Mouse (Mus musculus): Measurements from ENCODE around the gene Naif1. TPM values are rescaled to one million over a fixed set of nuclear protein-coding genes. Genes with fewer than 3 reads are reported as not detected.
"Not testable (repeated sequence)": the region's sequence is repeated elsewhere in the genome, so short reads cannot be mapped to it uniquely, and the experiment has no call there.

Naif1 gene
- polyA plus RNA-seq, 1 experiment from 2014 or later, result 5.5 TPM

DNA sequence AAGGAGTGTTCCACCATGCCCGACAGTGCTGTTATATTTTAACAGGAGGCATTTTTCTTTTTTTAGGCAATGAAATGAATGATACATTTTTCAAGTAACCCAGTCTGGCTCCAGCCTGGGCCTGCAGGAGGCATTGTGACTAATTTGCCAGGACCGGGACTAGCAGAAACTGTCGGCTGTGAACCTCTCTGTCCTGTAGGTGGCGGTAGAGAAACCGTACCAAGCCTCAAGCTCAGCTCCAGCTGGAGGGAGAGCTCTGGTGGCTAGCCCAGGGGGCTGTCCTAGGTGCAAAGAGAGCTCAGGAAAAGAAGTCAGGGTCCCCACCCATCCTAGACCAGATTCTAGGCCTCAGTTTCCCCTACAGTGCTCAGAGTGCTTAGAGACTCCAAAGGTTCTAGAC, 38.4 kb downstream of the Naif1 start:
- peak; percentile 15; the same call in 1 of the 2 replicates for ATAC-seq
- no peaks in the 10 kb centered on the region for H3K9me3 ChIP-seq (replicated peaks; ENCODE audit: control insufficient read depth, low read length, poor library complexity, severe bottlenecking)
- no peak overlapping the region for H3K27ac ChIP-seq (ENCODE audit: low read length)
- no peak overlapping the region for H3K9ac ChIP-seq (ENCODE audit: low read depth, low read length)
- H3K4me1 ChIP-seq (ENCODE audit: control insufficient read depth, insufficient read depth, low read length), result no peaks in the 10 kb centered on the region
- H3K4me2 ChIP-seq (ENCODE audit: low read length), result no peak overlapping the region
- no peaks in the 10 kb centered on the region for H3K36me3 ChIP-seq (ENCODE audit: control insufficient read depth, insufficient read depth, low read length)
- 2% methylated on average over 5 of the region's 5 CpGs for WGBS
- no peaks in the 10 kb centered on the region for H3K27me3 ChIP-seq (ENCODE audit: control insufficient read depth, insufficient read depth, low read depth, low read length)
- H3K4me3 ChIP-seq (ENCODE audit: low read depth, low read length), result no peak overlapping the region

GRCm38 (mm10) chr2:32490730-32491129, 40.5 kb downstream of the Naif1 start:
- H3K4me3 ChIP-seq (ENCODE audit: low read depth, low read length); H3K27ac ChIP-seq (ENCODE audit: low read length); H3K4me1 ChIP-seq (ENCODE audit: control insufficient read depth, insufficient read depth, low read length); H3K4me2 ChIP-seq (ENCODE audit: low read length); H3K9me3 ChIP-seq (replicated peaks; ENCODE audit: control insufficient read depth, low read length, poor library complexity, severe bottlenecking); ATAC-seq; H3K9ac ChIP-seq (ENCODE audit: low read depth, low read length); H3K27me3 ChIP-seq (ENCODE audit: control insufficient read depth, insufficient read depth, low read depth, low read length); H3K36me3 ChIP-seq (ENCODE audit: control insufficient read depth, insufficient read depth, low read length): not testable (repeated sequence)

DNA sequence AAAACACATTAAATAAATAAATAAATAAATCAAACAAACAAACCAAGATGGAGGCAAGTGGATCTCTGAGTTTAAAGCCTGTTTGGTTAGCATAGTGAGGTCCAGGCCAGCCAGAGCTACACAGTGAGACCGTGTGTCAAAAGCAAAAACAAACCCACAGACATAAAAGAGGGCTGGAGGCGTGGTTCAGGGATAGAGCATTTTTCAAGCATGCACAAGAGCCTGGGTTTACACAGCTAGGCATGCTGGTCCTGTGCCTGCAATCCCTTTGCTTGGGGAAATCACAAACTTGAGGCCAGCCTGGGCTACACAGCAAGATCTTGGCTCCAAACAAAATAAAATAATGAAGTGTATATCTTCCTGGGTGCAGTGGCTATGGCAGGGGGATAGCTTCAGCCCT, 42.4 kb downstream of the Naif1 start:
- 75% methylated on average over 2 of the region's 2 CpGs for WGBS
- Histone ChIP-seq H3K9ac (ENCODE audit: low read depth, low read length) (no peak overlapping the region), H3K4me2 (ENCODE audit: low read length) (no peak overlapping the region), H3K27me3 (ENCODE audit: control insufficient read depth, insufficient read depth, low read depth, low read length) (no peaks in the 10 kb centered on the region), H3K4me3 (ENCODE audit: low read depth, low read length) (no peak overlapping the region), H3K4me1 (ENCODE audit: control insufficient read depth, insufficient read depth, low read length) (no peaks in the 10 kb centered on the region), H3K27ac (ENCODE audit: low read length) (no peak overlapping the region), H3K36me3 (ENCODE audit: control insufficient read depth, insufficient read depth, low read length) (no peaks in the 10 kb centered on the region), H3K9me3 (replicated peaks; ENCODE audit: control insufficient read depth, low read length, poor library complexity, severe bottlenecking) (no peaks in the 10 kb centered on the region)
- ATAC-seq, result no peak

- WGBS, result 82% methylated on average over 12 of the region's 12 CpGs
- no peak overlapping the region for H3K4me2 ChIP-seq (ENCODE audit: low read length)
Measured at GRCm38 (mm10) chr2:32493301-32493701, 43.0 kb downstream of the Naif1 start.

DNA sequence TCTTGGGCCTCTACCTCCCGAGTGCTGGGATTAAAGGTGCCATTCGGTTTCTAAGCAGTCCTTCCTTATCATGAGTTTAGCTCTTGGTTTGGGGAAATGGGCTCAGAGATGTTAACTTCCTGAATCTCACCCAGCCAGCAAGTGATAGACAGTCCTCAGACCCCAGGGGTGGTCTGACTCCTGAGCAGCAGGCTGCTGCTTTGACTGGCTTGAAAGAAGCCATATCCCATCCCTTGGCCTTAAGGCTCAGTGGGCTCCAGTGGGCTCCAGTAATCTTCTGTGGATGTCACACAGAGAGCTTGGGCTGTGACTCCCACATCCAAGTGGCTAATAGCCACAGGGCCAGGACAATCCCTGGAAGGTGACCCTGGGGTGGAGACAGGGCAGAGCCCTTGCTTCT, 44.3 kb downstream of the Naif1 start:
- Histone ChIP-seq H3K36me3 (ENCODE audit: control insufficient read depth, insufficient read depth, low read length) (no peaks in the 10 kb centered on the region), H3K4me1 (ENCODE audit: control insufficient read depth, insufficient read depth, low read length) (no peaks in the 10 kb centered on the region), H3K9ac (ENCODE audit: low read depth, low read length) (no peak overlapping the region), H3K4me2 (ENCODE audit: low read length) (no peak overlapping the region), H3K4me3 (ENCODE audit: low read depth, low read length) (no peak overlapping the region), H3K27ac (ENCODE audit: low read length) (no peak overlapping the region), H3K27me3 (ENCODE audit: control insufficient read depth, insufficient read depth, low read depth, low read length) (no peaks in the 10 kb centered on the region), H3K9me3 (replicated peaks; ENCODE audit: control insufficient read depth, low read length, poor library complexity, severe bottlenecking) (0 out of 2 replicates have a peak, but pooled peaks cover 2% of the 10 kb centered on the region)
- no peak for ATAC-seq
- WGBS, result 67% methylated on average over 2 of the region's 2 CpGs

More at GRCm38 (mm10) chr2:32493301-32493701, 43.0 kb downstream of the Naif1 start:
- no peaks in the 10 kb centered on the region for H3K9me3 ChIP-seq (replicated peaks; ENCODE audit: control insufficient read depth, low read length, poor library complexity, severe bottlenecking)
- ATAC-seq, result no peak
- H3K4me3 ChIP-seq (ENCODE audit: low read depth, low read length), result no peak overlapping the region
- H3K36me3 ChIP-seq (ENCODE audit: control insufficient read depth, insufficient read depth, low read length), result no peaks in the 10 kb centered on the region
- no peak overlapping the region for H3K9ac ChIP-seq (ENCODE audit: low read depth, low read length)
- H3K27ac ChIP-seq (ENCODE audit: low read length), result no peak overlapping the region
- no peaks in the 10 kb centered on the region for H3K27me3 ChIP-seq (ENCODE audit: control insufficient read depth, insufficient read depth, low read depth, low read length)
- no peaks in the 10 kb centered on the region for H3K4me1 ChIP-seq (ENCODE audit: control insufficient read depth, insufficient read depth, low read length)

DNA sequence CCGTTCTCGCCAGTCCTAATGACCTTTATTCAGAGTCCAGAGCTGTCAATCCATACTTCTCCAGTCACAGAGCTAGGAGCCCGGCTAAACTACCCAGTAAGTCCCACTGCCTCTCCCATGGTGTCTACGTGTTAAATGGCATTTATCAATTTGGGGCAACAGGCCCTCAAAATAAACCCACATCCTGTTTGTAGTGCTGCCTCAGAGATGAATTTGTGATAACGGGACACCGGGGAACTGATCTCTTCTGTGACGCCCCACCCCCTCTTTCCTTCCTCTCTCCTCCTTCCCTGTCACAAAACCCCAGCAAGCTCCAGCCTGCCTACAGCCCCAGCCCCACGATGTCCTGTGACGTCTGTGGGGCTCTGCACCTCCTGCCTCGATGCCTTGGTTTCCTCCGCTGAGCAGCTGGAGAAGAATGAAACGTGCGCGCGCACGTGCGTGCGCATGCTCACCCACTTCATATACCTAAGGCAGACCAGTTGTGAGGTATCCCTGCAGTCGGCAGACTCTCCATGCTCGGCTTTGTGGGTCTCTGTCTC, 45.0 kb downstream of the Naif1 start:
- no peak for ATAC-seq
- Histone ChIP-seq H3K4me3 (ENCODE audit: low read depth, low read length) (no peak overlapping the region), H3K36me3 (ENCODE audit: control insufficient read depth, insufficient read depth, low read length) (no peaks in the 10 kb centered on the region), H3K9me3 (replicated peaks; ENCODE audit: control insufficient read depth, low read length, poor library complexity, severe bottlenecking) (0 out of 2 replicates have a peak, but pooled peaks cover 2% of the 10 kb centered on the region), H3K27ac (ENCODE audit: low read length) (no peak overlapping the region), H3K9ac (ENCODE audit: low read depth, low read length) (no peak overlapping the region), H3K27me3 (ENCODE audit: control insufficient read depth, insufficient read depth, low read depth, low read length) (no peaks in the 10 kb centered on the region), H3K4me1 (ENCODE audit: control insufficient read depth, insufficient read depth, low read length) (no peaks in the 10 kb centered on the region), H3K4me2 (ENCODE audit: low read length) (no peak overlapping the region)
- WGBS, result 78% methylated on average over 20 of the region's 20 CpGs

DNA sequence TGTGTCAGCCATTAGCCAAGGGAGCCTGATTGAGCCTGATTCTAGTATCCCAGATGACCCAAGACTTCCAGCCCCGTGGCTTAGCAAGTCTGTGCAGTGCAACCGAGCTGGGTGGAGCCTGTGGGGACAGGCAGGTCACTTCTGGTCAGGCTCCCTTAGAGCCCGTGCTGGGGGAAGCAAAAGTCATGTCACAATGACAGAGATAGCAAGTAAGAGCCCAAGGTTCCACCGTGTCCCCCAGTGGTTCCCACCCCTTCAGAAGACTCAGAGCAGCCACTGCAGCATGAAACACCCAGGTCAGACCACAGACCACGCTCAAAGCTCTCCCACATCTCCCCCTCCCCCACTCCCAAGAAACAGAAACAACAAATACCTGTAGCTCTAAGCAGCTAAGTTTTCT, 45.9 kb downstream of the Naif1 start:
- ATAC-seq, result no peak
- Histone ChIP-seq H3K4me1 (ENCODE audit: control insufficient read depth, insufficient read depth, low read length) (no peaks in the 10 kb centered on the region), H3K27ac (ENCODE audit: low read length) (no peak overlapping the region), H3K4me3 (ENCODE audit: low read depth, low read length) (no peak overlapping the region), H3K27me3 (ENCODE audit: control insufficient read depth, insufficient read depth, low read depth, low read length) (no peaks in the 10 kb centered on the region), H3K9me3 (replicated peaks; ENCODE audit: control insufficient read depth, low read length, poor library complexity, severe bottlenecking) (0 out of 2 replicates have a peak, but pooled peaks cover 2% of the 10 kb centered on the region), H3K4me2 (ENCODE audit: low read length) (no peak overlapping the region), H3K9ac (ENCODE audit: low read depth, low read length) (no peak overlapping the region), H3K36me3 (ENCODE audit: control insufficient read depth, insufficient read depth, low read length) (no peaks in the 10 kb centered on the region)
- 75% methylated on average over 5 of the region's 5 CpGs for WGBS

- H3K4me2 ChIP-seq (ENCODE audit: low read length), result no peak overlapping the region
- no peak overlapping the region for H3K9ac ChIP-seq (ENCODE audit: low read depth, low read length)
- 0 out of 2 replicates have a peak, but pooled peaks cover 2% of the 10 kb centered on the region for H3K9me3 ChIP-seq (replicated peaks; ENCODE audit: control insufficient read depth, low read length, poor library complexity, severe bottlenecking)
- H3K4me1 ChIP-seq (ENCODE audit: control insufficient read depth, insufficient read depth, low read length), result no peaks in the 10 kb centered on the region
- no peak for ATAC-seq
- no peak overlapping the region for H3K4me3 ChIP-seq (ENCODE audit: low read depth, low read length)
- H3K27ac ChIP-seq (ENCODE audit: low read length), result no peak overlapping the region
- WGBS, result 88% methylated on average over 4 of the region's 4 CpGs
- no peaks in the 10 kb centered on the region for H3K36me3 ChIP-seq (ENCODE audit: control insufficient read depth, insufficient read depth, low read length)
- no peaks in the 10 kb centered on the region for H3K27me3 ChIP-seq (ENCODE audit: control insufficient read depth, insufficient read depth, low read depth, low read length)
Measured at GRCm38 (mm10) chr2:32499365-32499764, 49.1 kb downstream of the Naif1 start.

DNA sequence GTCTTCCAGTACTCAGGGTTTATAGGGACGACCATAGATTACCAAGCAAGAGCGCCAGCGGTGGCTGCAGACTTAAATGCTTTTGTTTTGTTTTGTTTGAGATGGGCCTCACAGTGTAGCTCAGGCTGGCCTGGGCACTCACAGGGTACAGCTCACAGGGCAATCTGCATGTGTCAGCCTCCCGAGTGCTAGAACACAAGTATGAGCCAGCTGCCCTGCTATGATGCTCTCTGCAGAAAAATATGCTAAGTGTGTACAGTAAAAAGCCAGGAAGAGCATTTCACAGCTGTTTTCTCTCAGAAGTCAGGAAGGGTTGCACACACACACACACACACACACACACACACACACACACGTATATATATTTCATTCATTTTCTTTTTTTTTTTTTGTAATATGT, 50.2 kb downstream of the Naif1 start:
- ATAC-seq, result no peak
- Histone ChIP-seq H3K36me3 (ENCODE audit: control insufficient read depth, insufficient read depth, low read length) (no peaks in the 10 kb centered on the region), H3K4me3 (ENCODE audit: low read depth, low read length) (no peak overlapping the region), H3K4me2 (ENCODE audit: low read length) (no peak overlapping the region), H3K4me1 (ENCODE audit: control insufficient read depth, insufficient read depth, low read length) (no peaks in the 10 kb centered on the region), H3K27me3 (ENCODE audit: control insufficient read depth, insufficient read depth, low read depth, low read length) (no peaks in the 10 kb centered on the region), H3K9me3 (replicated peaks; ENCODE audit: control insufficient read depth, low read length, poor library complexity, severe bottlenecking) (0 out of 2 replicates have a peak, but pooled peaks cover 2% of the 10 kb centered on the region), H3K27ac (ENCODE audit: low read length) (no peak overlapping the region), H3K9ac (ENCODE audit: low read depth, low read length) (no peak overlapping the region)
- 79% methylated on average over 5 of the region's 5 CpGs for WGBS

All from midbrain, embryonic 16.5 days (tissue).